Mouse (Mus musculus) stomach, postnatal 0 days (tissue): ENCODE measurements around the gene St3gal3. TPM values are rescaled to one million over a fixed set of nuclear protein-coding genes. Genes with fewer than 3 reads are reported as not detected.

ENCODE experiments used
- ATAC-seq: fragments of 200-750 bp; cut with Nextera tagmentation; 2 replicates; pipeline ENCODE4 v1.8.0; 2017; ENCODE audit not compliant: low FRiP score, low TSS enrichment
- DNase-seq: peaks from one replicate; pipeline ENCODE4 v3.0.0-alpha.2; 2016; ENCODE audit warnings: low spot score
- H3K27ac ChIP-seq: fragments of 300-500 bp; sonication (generic); replicated peaks from 2 replicates; pipeline ENCODE4 v1.5.1; 2014; ENCODE audit warnings: mild to moderate bottlenecking, control low read depth
- H3K27me3 ChIP-seq: fragments of 300-500 bp; sonication (generic); 2 replicates; pipeline ENCODE4 v1.6.1; 2014; ENCODE audit warnings: low read length; ENCODE audit not compliant: control insufficient read depth, insufficient read depth
- H3K36me3 ChIP-seq: fragments of 300-500 bp; sonication (generic); 2 replicates; pipeline ENCODE4 v1.6.1; 2014; ENCODE audit warnings: low read length, mixed read lengths; ENCODE audit not compliant: control insufficient read depth, insufficient read depth
- H3K4me1 ChIP-seq: fragments of 300-500 bp; sonication (generic); replicated peaks from 2 replicates; pipeline ENCODE4 v1.6.1; 2014; ENCODE audit warnings: antibody characterized with exemption; ENCODE audit not compliant: control insufficient read depth, insufficient read depth
- H3K4me2 ChIP-seq: fragments of 300-500 bp; sonication (generic); replicated peaks from 2 replicates; pipeline ENCODE4 v1.6.1; 2014; ENCODE audit warnings: low read depth, mild to moderate bottlenecking, control low read depth, moderate library complexity
- H3K4me3 ChIP-seq: fragments of 300-500 bp; sonication (generic); 2 replicates; pipeline ENCODE4 v1.5.1; 2014; ENCODE audit warnings: low read depth, low read length, control low read depth
- H3K9ac ChIP-seq: fragments of 300-500 bp; sonication (generic); 2 replicates; pipeline ENCODE4 v1.6.1; 2014; ENCODE audit warnings: mild to moderate bottlenecking, low read length, control low read depth, mixed read lengths
- H3K9me3 ChIP-seq: fragments of 300-500 bp; sonication (generic); 2 replicates; pipeline ENCODE4 v1.6.1; 2016; ENCODE audit warnings: low read length; ENCODE audit not compliant: control insufficient read depth
- CTCF ChIP-seq: IDR thresholded peaks from 2 replicates; pipeline ENCODE4 v1.5.1; 2016; ENCODE audit warnings: antibody characterized with exemption, low read depth, mild to moderate bottlenecking, moderate library complexity
- EP300 ChIP-seq: optimal IDR thresholded peaks from 2 replicates; pipeline ENCODE3; 2016; ENCODE audit warnings: antibody characterized with exemption
- WGBS: fragments of 180-500 bp; shearing (Covaris S2); extraction: QIAGEN DNeasy Blood & Tissue Kit; methylation state at CpG from one replicate; pipeline ENCODE4 v1.1.7; 2014; 5-methylcytosine and 5-hydroxymethylcytosine counted together
- polyA plus RNA-seq: library from polyadenylated mRNA; unstranded; fragments of >200 nt; fragmentation: Nextera tagmentation; extraction: Ambion mirVana; gene quantifications from 2 replicates; pipeline ENCODE4 v1.2.1, GENCODE M21; 2015

St3gal3 gene
- polyA plus RNA-seq, 1 experiment from 2014 or later, result 3.2 TPM

GRCm38 (mm10) chr4:118022811-118023210 is 111.9 kb downstream of the St3gal3 start:
- no peak for TF ChIP-seq CTCF
- no peak for TF ChIP-seq EP300
- Histone ChIP-seq H3K9me3 (no peaks in the 10 kb centered on the region), H3K27ac (no peak overlapping the region), H3K36me3 (no peaks in the 10 kb centered on the region), H3K27me3 (no peaks in the 10 kb centered on the region), H3K9ac (no peak overlapping the region), H3K4me3 (no peak overlapping the region), H3K4me1 (no peaks in the 10 kb centered on the region; the same call in 1 of the 2 replicates), H3K4me2 (no peak overlapping the region)
- WGBS, result 72% methylated on average over 3 of the region's 3 CpGs
- DNase-seq (no peak), ATAC-seq (no peak)

GRCm38 (mm10) chr4:118022406-118022805 is 112.3 kb downstream of the St3gal3 start:
- no peak overlapping the region for H3K4me2 ChIP-seq
- H3K27me3 ChIP-seq, result no peaks in the 10 kb centered on the region
- H3K27ac ChIP-seq, result no peak overlapping the region
- H3K4me1 ChIP-seq, result no peaks in the 10 kb centered on the region; the same call in 1 of the 2 replicates
- H3K4me3 ChIP-seq, result no peak overlapping the region
- ATAC-seq (peak; percentile 89), DNase-seq (no peak)
- H3K36me3 ChIP-seq, result no peaks in the 10 kb centered on the region
- no peak for TF ChIP-seq CTCF
- no peak for TF ChIP-seq EP300
- H3K9me3 ChIP-seq, result no peaks in the 10 kb centered on the region
- H3K9ac ChIP-seq, result no peak overlapping the region
- WGBS, result 66% methylated on average over 4 of the region's 4 CpGs

GRCm38 (mm10) chr4:118019640-118020039 is 115.1 kb downstream of the St3gal3 start:
- ATAC-seq (peak; percentile 30; the same call in 1 of the 2 replicates), DNase-seq (no peak)
- no peaks in the 10 kb centered on the region; the same call in 1 of the 2 replicates for H3K4me1 ChIP-seq
- H3K27ac ChIP-seq, result no peak overlapping the region
- 48% methylated on average over 8 of the region's 8 CpGs for WGBS
- no peak overlapping the region for H3K4me3 ChIP-seq
- no peaks in the 10 kb centered on the region for H3K9me3 ChIP-seq
- no peak overlapping the region for H3K4me2 ChIP-seq
- no peak overlapping the region for H3K9ac ChIP-seq
- H3K27me3 ChIP-seq, result no peaks in the 10 kb centered on the region
- TF ChIP-seq EP300, result no peak
- no peak for TF ChIP-seq CTCF
- H3K36me3 ChIP-seq, result no peaks in the 10 kb centered on the region

- H3K9me3 ChIP-seq, result no peaks in the 10 kb centered on the region
- H3K4me2 ChIP-seq, result no peak overlapping the region
- DNase-seq (no peak), ATAC-seq (no peak; the same call in 1 of the 2 replicates)
- H3K9ac ChIP-seq, result no peak overlapping the region
- no peak overlapping the region for H3K27ac ChIP-seq
- no peaks in the 10 kb centered on the region for H3K36me3 ChIP-seq
- WGBS, result 55% methylated on average over 5 of the region's 5 CpGs
- H3K27me3 ChIP-seq, result no peaks in the 10 kb centered on the region
- H3K4me3 ChIP-seq, result no peak overlapping the region
- H3K4me1 ChIP-seq, result no peaks in the 10 kb centered on the region; the same call in 1 of the 2 replicates
- TF ChIP-seq CTCF, result no peak
- TF ChIP-seq EP300, result no peak
These were observed 115.5 kb downstream of the St3gal3 start for GRCm38 (mm10) chr4:118019218-118019617.

- Histone ChIP-seq H3K9me3 (no peaks in the 10 kb centered on the region), H3K27ac (no peak overlapping the region), H3K4me3 (no peak overlapping the region), H3K4me2 (no peak overlapping the region), H3K4me1 (no peaks in the 10 kb centered on the region; the same call in 1 of the 2 replicates), H3K36me3 (no peaks in the 10 kb centered on the region), H3K27me3 (no peaks in the 10 kb centered on the region), H3K9ac (no peak overlapping the region)
- no peak for ATAC-seq
- TF ChIP-seq EP300 (no peak), CTCF (no peak)
- WGBS, result 67% methylated on average over 16 of the region's 16 CpGs
- DNase-seq, result no peak
These were observed 117.5 kb downstream of the St3gal3 start for GRCm38 (mm10) chr4:118017021-118017805.

- H3K36me3 ChIP-seq, result no peaks in the 10 kb centered on the region
- H3K4me1 ChIP-seq, result no peaks in the 10 kb centered on the region; the same call in 1 of the 2 replicates
- TF ChIP-seq CTCF, result no peak
- TF ChIP-seq EP300, result no peak
- 63% methylated on average over 10 of the region's 10 CpGs for WGBS
- no peaks in the 10 kb centered on the region for H3K27me3 ChIP-seq
- no peak overlapping the region for H3K4me3 ChIP-seq
- H3K9ac ChIP-seq, result no peak overlapping the region
- no peak overlapping the region for H3K27ac ChIP-seq
- H3K4me2 ChIP-seq, result no peak overlapping the region
- DNase-seq (no peak), ATAC-seq (no peak)
- H3K9me3 ChIP-seq, result no peaks in the 10 kb centered on the region
These were observed 118.3 kb downstream of the St3gal3 start for GRCm38 (mm10) chr4:118016323-118016911.
